Mouse (Mus musculus): ENCODE measurements at regions not wholly inside any gene's neighbourhood (a gene's known extent, or its start where the extent isn't known, plus 50 kb on each side); places are given as distances from the start of the nearest gene placed in this dataset.

DNA sequence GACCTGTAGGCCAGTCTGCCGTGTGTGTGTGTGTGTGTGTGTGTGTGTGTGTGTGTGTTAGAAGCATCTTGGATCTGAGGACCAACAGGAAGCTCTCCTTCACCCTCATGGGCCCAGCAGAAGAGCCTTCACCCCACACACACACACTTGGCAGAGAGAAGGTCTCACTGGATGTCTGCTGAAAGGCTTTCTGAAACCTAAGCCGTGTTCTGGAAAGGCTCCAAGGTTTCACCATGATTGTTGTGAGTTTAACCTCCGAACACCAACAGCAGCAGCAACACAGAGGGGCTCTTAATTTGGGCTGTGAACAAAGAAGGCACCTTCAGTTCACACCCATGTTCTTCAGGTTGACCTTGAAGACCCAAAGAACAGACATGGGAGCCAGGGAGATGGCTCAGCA lies 124.9 kb upstream of the Dynlrb2 start:
- DNase-seq (ENCODE audit: low spot score in 2 of 2) = no peak

GRCm38 (mm10) chr8:116375758-116376157 lies 129.0 kb upstream of the Dynlrb2 start:
- no peak for DNase-seq (ENCODE audit: low spot score in 2 of 2)

DNA sequence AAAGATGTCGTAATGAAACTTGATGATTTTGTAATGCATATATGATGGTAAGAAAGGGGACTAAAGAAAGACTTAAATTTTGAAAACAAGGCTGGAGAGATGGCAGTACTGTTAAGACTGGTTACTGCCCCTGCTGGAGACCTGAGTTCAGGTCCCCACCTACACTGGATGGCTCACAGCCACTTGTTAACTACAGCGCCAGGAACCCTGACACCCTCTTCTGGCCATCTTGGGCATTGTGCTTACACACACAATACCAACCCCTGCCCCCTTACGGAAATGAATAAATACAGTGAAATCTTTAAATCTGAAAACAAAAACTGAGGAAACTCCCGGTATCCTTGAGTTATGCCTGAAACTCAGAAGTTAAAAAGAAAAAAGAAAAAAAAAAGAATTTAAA lies 131.7 kb upstream of the Dynlrb2 start:
- peak in 1 of 2 experiments; percentile 13 for DNase-seq (ENCODE audit: low spot score in 2 of 2)

GRCm38 (mm10) chr8:116372574-116372973 lies 132.2 kb upstream of the Dynlrb2 start:
- peak; percentile 50 to 71 for DNase-seq (ENCODE audit: low spot score in 2 of 2)

DNA sequence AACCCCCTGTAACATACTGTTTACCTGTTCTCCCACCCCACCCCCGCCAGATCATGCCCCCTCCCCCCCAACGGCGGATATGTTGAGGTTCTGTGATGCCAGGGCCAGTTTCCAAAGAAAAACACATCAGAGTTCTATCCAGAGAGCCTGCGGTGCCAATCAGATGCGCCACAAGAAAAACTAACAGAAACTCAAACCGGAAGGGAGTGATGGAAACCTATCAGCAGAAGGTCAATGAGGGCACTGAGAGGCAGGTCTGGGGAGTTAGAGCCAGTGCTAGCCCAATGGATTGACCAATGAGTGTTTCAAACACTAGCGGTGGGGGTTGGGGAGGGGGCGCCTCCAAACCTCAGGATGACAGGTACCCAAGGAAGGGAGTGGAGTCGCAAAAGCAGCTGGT lies 132.7 kb upstream of the Dynlrb2 start:
- no peak for DNase-seq (ENCODE audit: low spot score in 2 of 2)

- DNase-seq (ENCODE audit: low spot score in 2 of 2) = no peak
Observed at GRCm38 (mm10) chr8:116367491-116367890, 137.3 kb upstream of the Dynlrb2 start.

DNA sequence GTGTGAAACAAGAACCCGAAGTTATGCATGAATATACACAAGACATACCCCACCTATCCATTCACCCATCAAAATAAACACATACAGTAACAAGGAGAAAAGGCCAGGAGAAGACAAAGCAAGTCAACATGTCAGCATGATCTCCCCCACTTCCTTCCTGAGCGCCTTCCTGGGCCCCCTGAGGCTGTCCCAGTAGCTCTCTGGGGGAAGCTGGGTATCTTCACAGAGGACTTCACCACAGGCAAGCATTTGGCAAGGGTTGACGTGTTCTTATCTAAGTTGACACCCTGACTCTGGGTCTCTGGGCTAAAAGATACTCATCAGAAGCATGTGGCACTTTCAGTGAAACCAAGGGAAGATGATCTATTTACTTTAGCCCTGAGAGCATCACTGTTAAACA lies 138.1 kb upstream of the Dynlrb2 start:
- DNase-seq (ENCODE audit: low spot score in 2 of 2) = no peak

DNA sequence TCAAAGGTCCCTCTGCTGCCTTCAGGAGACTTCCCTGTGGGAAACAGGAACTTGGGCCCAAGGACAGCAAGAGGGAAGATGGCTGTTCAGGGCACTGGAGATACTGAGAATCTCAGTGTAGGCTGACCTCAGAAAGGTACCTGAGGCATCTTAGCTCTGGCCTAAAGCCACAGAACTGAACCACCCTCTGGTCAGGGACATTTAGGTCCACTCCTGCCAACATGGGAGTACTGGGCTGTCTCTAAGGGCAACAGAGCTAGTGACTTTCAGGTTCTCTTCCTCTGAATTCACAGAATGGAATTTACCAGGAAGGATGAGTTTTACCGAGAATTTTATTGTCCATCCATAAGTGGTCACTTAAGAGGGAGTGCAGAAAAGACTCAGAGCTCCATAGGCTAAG lies 140.0 kb upstream of the Dynlrb2 start:
- no peak for DNase-seq (ENCODE audit: low spot score in 2 of 2)

GRCm38 (mm10) chr8:116364172-116364571 lies 140.6 kb upstream of the Dynlrb2 start:
- DNase-seq (ENCODE audit: low spot score in 2 of 2) = no peak

DNA sequence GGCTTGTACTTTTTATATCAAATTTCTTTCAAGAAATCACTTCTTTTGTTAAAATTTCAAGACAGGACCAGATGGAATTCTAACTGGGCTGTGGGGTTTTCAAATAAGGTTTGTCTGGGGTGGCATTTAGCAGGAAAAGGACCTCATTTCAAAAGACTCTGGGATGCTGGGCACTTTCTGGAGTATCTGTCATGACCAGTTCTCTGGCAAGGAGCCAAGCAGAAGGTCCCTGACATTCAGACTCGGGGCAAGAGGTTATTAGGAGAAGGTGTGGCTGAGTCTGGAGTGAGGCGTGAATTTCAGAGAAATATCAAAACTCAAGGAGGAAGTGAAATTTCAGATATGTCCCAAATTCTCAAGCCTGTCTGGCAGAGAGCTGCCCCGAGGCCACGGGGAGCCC lies 142.4 kb upstream of the Dynlrb2 start:
- no peak for DNase-seq (ENCODE audit: low spot score in 2 of 2)

DNA sequence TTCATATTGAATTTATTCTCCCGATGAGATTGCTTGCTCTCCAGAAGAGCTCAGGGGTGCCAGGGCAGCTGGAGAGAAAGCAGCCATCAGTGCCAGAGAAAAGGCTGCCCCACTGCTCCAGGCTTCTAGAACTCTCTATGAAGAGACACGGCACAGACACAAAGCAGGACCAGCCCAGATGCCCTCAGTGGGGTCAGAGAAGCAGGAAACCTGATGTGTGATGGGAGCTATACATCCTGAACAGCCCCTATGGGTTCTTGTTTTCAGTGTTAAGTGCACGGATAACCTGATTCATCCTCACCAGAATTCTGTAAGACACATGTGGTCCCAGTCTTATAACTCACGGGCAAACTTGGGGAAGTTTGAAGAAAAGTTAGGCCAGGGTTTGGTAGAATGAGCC lies 145.0 kb upstream of the Dynlrb2 start:
- DNase-seq (ENCODE audit: low spot score in 2 of 2) = no peak

GRCm38 (mm10) chr8:116354756-116355155 lies 150.0 kb upstream of the Dynlrb2 start:
- DNase-seq (ENCODE audit: low spot score in 2 of 2) = no peak

- no peak for DNase-seq (ENCODE audit: low spot score in 2 of 2)
Observed at GRCm38 (mm10) chr8:116353911-116354310, 150.9 kb upstream of the Dynlrb2 start.

- DNase-seq (ENCODE audit: low spot score in 2 of 2) = no peak
Observed at GRCm38 (mm10) chr8:116352635-116353034, 152.1 kb upstream of the Dynlrb2 start.

- no peak for DNase-seq (ENCODE audit: low spot score in 2 of 2)
Observed at GRCm38 (mm10) chr8:116348971-116349370, 155.8 kb upstream of the Dynlrb2 start.

DNA sequence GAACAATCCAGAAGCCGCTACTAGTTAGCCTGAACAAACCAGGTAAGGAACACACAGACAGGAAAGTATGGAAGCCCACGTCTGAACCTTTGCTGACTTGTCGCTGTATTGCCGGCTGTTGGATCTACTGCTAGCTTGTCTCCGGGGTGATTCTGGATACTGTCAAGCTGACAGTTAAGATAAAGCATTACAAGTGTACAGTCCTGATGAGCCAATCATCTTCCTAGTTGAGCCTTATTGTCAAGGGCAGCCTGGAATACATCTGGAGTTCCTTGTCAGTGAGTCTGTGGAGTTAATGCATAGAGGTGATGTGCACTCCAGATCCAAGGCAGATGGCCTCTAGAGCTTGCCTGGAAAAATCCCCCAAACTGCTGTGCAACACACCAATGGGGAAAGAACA lies 157.8 kb upstream of the Dynlrb2 start:
- no peak for DNase-seq (ENCODE audit: low spot score in 2 of 2)

DNA sequence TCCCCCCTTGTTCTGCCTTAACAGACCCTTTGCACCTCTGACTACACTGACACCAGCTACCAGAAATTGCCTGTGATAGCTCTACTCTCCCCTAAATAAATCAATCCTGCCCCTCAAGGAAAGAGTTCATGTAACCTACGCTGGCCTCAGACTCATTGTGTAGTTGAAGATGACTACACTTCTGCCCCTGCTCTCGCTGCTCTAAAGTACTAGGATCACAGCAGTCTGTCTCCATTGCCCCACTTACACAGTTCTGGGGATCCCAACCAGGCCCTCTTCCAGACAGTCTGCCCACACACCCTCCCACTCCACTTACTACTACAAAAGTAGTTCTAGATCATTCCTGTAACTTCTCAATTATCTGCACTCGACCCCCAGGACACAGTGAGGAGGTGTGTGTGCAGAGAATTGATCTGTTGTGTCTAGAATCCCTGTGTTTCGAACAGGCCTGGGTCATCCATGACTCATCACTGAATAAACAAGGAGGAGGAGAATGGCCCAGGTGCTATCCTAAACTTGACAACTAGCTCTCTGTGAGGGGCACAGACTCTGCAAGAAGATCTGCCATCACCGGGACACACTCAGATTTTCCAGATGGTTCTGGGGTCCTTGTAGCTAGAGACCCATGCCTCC lies 160.1 kb upstream of the Dynlrb2 start:
- DNase-seq (ENCODE audit: low spot score in 2 of 2) = no peak

DNA sequence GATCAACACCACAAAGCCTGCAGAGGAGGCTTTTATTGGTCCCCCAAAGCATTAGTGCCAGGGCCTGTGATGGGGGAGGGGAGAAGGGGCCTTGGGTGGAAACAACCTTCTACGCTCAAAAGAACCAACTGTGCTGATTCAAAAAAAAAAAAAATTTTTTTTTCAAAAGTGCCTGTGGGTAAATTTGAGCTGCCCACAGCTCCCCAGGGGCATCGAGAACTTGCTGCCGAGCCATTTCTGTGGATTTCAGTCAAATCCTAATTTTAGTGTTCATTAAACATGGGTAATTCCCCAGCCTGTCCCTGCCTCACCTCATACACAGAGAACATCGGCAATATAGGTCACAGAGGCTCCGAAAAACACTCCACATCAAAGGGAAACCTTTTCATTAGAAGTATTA lies 161.2 kb upstream of the Dynlrb2 start:
- DNase-seq (ENCODE audit: low spot score in 2 of 2) = no peak

- DNase-seq (ENCODE audit: low spot score in 2 of 2) = no peak
Observed at GRCm38 (mm10) chr8:116334772-116335171, 170.0 kb upstream of the Dynlrb2 start.

DNA sequence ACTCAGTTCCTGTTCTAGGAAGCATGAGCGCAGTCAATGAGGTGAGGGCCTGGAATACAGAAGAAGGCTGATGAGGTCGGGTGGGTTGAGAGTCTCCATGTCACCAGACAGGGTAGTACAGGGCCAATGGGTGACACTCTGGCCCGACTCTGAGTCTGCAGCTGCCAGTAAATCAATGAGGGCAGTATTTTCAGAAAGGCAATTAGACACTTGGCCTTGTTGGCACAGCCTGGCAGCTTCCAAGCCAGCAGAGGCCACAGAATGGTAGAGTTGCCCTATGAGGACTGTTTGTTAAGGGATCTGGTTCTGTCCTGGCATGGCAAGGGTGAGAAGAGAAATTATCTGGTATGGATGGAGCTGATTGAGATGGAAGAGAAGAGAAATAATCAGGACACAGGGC lies 170.7 kb upstream of the Dynlrb2 start:
- DNase-seq (ENCODE audit: low spot score in 2 of 2) = no peak

DNA sequence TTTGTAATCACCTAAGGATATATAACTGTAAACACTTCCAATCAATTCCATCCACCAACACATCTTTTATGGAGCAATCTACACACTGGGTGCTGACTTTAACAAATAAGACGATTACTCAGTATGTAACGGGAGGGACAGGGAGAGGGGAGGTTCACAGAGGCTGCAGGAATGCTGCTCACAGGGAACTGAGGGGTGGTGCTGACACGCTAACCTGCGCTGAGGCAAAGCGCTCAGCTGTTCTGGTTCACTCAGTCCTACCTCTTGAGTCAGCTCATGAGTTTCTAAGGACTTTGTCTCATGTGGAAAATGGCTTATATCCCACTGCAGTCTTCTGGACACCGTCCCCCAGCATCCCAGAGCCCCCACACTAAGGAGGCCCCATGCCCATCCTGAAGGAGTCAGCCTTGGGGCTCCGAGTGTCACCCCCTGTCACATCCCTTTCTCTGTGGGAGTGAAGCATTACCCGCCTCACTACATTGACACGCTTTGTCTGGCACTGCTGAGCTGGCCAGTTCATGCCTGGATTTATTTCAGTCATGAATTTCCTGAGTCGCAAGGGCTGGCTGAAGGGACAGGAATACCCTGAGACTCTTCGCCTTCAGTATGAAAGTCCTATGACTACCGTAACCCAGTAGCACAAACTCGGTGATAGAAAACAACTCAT lies 184.6 kb upstream of the Dynlrb2 start:
- no peak for DNase-seq (ENCODE audit: low spot score in 2 of 2)

GRCm38 (mm10) chr8:116315410-116315809 lies 189.4 kb upstream of the Dynlrb2 start:
- DNase-seq (ENCODE audit: low spot score in 2 of 2) = no peak

DNA sequence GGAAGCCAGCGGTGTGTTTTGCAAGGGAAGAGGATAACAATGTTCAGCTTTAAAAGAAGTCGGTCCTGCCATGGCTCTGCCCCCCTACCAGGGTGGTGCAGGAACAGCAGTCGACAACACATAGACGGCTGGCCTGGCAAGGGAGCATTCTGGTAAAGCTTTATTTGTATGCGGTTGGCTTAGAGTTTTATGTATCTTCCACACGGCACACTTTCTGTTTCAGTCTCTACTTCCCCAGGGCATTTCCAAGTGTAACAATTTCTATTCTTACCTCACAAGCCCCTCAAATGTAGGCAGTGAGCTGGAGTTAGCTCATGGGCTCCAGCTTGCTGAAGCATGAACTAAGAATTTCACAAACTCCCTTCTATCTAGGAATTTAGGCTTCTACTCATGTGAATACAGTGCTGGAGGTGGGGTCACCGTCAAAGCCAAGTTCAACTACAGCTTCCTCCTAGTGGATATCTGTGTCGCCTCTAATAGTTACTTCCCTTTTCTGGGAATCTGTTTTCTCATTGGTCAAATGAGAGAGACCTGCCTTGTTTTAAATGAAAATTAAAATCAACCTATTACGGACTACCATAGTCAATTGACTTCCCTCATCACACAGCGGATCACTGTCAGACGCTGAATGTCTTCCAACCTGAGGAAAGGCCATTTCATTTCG lies 190.2 kb upstream of the Dynlrb2 start:
- no peak for DNase-seq (ENCODE audit: low spot score in 2 of 2)
